Mouse (Mus musculus): Measurements from ENCODE around the gene Zfp429. TPM values are rescaled to one million over a fixed set of nuclear protein-coding genes. Genes with fewer than 3 reads are reported as not detected.
"Not testable (repeated sequence)": the region's sequence is repeated elsewhere in the genome, so short reads cannot be mapped to it uniquely, and the experiment has no call there.

Gene Zfp429
- total RNA-seq (2017) = 7.4 and 13.6 TPM in 2 replicates

- ATAC-seq (replicated peaks in 1 of 2; ENCODE audit: insufficient read depth in 1 of 2, low FRiP score in 2 of 2, low TSS enrichment in 1 of 2, low read depth in 1 of 2, poor library complexity in 2 of 2, severe bottlenecking in 2 of 2) = peak; percentile 99
These were observed at the start of gene Zfp429 for GRCm38 (mm10) chr13:67399183-67399903. Zfp429 (minus strand) TSS chr13:67399819.

- ATAC-seq (replicated peaks in 1 of 2; ENCODE audit: insufficient read depth in 1 of 2, low FRiP score in 2 of 2, low TSS enrichment in 1 of 2, low read depth in 1 of 2, poor library complexity in 2 of 2, severe bottlenecking in 2 of 2) = 0 out of 4 replicates have a peak, but pooled peaks of 1 of the 2 experiments have one; percentile 37
These were observed 37.5 kb upstream of the Zfp429 start for GRCm38 (mm10) chr13:67437095-67437494.

GRCm38 (mm10) chr13:67428116-67428515 lies 28.5 kb upstream of the Zfp429 start:
- no peak for ATAC-seq (replicated peaks in 1 of 2; ENCODE audit: insufficient read depth in 1 of 2, low FRiP score in 2 of 2, low TSS enrichment in 1 of 2, low read depth in 1 of 2, poor library complexity in 2 of 2, severe bottlenecking in 2 of 2)

DNA sequence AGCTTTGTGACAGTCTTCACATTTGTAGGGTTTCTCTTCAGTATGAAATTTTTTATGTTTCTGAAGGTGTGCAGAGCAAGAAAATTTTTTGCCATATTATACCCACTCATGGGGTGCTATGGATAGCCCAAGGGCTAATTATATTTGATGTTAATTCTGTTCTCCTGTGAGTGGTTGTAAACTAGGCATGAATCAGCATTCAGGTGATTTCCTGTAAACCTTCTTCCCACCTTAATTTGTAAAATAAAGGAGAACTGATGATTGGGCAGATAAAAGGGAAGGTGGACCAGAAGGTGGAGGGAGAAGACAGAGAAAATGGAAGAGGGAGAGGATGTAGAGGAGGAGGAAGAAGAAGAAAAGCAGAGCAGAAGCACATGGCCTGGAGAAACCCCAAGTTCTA lies 26.1 kb upstream of the Zfp429 start:
- not testable (repeated sequence) for ATAC-seq (replicated peaks in 1 of 2; ENCODE audit: insufficient read depth in 1 of 2, low FRiP score in 2 of 2, low TSS enrichment in 1 of 2, low read depth in 1 of 2, poor library complexity in 2 of 2, severe bottlenecking in 2 of 2)

DNA sequence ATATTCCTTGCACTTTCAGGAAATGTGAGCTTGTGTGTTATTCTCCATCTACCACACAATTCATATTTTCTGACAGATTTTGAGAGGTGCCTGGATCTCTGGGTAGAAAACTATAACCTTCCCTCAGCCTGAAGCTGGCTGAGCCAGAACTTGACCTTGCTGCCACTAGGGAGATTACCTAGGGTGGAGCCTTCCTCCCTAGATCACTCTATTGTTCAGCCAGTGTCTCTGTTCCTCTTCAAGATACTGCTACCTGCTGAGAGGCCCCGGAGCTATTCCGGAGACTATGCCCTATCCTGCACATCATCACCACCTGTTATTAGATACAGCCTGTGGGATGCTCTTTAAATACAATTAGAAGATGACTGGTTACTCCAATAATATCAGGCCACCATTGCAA lies 22.9 kb upstream of the Zfp429 start:
- ATAC-seq (replicated peaks in 1 of 2; ENCODE audit: insufficient read depth in 1 of 2, low FRiP score in 2 of 2, low TSS enrichment in 1 of 2, low read depth in 1 of 2, poor library complexity in 2 of 2, severe bottlenecking in 2 of 2) = not testable (repeated sequence)

DNA sequence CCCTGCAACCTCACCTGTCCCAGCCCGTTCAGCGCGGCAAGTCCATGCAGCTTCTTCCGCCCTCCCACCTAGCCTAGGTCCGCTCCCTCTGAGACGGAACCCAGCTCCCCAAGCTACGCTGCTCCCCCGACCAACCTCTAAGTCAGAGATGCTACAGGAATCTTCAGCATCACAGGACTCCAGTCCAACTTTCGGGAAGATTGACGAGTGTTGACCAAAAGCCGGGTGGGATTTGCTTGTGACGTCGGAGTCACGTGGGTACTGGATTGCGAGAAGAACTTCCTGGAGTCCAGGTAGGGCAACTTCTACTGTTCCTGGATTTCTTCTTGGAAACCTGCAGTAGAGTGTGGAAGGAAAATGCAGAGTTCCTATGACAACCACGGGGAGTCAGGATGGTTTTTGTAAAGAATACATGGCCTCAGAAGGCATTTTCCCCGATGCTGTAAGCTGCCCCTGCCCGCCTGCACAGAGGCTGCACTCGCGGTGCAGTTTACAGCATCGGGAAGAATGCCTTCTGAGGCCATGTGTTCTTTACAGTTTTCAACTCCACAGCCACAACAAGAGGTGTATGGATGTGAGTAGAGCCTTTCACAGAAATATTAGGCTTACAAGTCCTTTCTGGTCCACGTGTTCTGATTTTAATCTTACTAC lies 21.7 kb upstream of the Zfp429 start, which contains the start of gene Zfp459:
Gene Zfp459 (minus strand): TSS at position 212 of the 651 bp plus-strand sequence.
- peak; percentile 76 to 81 for ATAC-seq (replicated peaks in 1 of 2; ENCODE audit: insufficient read depth in 1 of 2, low FRiP score in 2 of 2, low TSS enrichment in 1 of 2, low read depth in 1 of 2, poor library complexity in 2 of 2, severe bottlenecking in 2 of 2)

DNA sequence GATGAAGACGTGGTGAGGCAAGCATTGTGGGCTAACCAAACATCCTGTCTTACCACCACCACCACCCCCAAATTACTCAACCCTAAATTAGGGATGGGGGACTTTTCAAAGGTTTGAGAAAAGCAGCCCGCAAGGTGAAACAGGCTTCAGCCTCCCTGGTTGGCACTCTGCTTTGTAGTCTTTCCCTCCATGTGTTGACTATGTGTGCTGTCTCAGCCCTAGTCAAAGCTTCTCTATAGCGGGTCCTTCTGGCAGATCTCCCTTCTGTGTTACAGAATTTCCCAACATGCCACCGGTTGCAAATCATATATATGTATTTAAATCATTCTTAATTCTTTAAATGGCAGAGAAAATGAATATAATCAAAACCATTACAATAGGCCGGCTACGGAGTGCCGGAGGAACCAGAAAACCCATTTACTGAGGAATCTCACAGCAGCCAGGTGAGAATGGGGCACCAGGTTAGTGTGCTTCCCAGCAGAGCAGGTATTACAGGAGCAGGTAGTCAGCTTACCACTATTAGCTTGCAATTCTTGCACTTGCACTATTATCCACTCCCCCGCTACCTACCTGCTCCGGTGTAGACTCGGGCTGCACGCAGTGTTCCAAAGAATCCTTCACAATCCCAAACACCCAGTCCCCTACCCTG lies 21.1 kb upstream of the Zfp429 start:
- peak; percentile 3 to 8; a peak in 1 of 4 replicates for ATAC-seq (replicated peaks in 1 of 2; ENCODE audit: insufficient read depth in 1 of 2, low FRiP score in 2 of 2, low TSS enrichment in 1 of 2, low read depth in 1 of 2, poor library complexity in 2 of 2, severe bottlenecking in 2 of 2)

GRCm38 (mm10) chr13:67416811-67417210 lies 17.2 kb upstream of the Zfp429 start:
- ATAC-seq (replicated peaks in 1 of 2; ENCODE audit: insufficient read depth in 1 of 2, low FRiP score in 2 of 2, low TSS enrichment in 1 of 2, low read depth in 1 of 2, poor library complexity in 2 of 2, severe bottlenecking in 2 of 2) = no peak

DNA sequence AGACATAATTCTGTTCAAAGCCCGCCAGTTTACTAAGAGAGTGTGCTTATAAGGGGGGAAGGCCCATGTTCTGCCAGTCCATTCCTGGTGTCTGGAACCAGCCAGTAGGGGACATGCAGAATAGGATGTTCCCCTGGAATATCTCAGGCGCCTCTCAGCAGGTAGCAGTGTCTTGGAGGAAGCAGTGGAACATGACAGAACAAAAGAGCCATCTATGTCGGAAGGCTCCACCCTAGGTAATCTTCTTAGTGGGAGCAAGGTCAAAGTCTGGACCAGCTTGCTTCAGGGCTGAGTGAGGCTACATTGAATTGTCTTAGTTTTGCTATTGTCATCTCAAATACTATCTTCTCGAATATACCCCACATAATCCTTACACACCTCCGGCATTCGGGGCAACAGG lies 16.1 kb upstream of the Zfp429 start:
- no peak for ATAC-seq (replicated peaks in 1 of 2; ENCODE audit: insufficient read depth in 1 of 2, low FRiP score in 2 of 2, low TSS enrichment in 1 of 2, low read depth in 1 of 2, poor library complexity in 2 of 2, severe bottlenecking in 2 of 2)

DNA sequence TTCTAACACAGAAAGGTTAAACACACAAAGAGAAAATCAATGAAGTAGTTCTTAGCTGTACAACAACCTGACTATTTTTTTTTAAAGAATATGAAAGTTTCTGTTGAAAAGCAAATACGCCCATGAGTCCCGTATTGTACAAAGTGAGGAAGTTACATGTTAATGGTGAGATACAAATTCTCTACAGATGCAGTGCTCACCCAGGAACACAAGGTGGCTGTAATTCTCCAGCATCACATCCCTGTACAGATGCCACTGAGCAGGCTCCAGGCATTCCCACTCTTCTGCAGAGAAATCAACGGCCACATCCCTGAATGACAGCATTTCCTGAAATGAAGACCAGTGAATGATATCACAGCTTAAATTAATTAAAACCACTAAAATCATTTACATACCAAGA lies 14.0 kb upstream of the Zfp429 start:
- 0 out of 4 replicates have a peak, but pooled peaks of 1 of the 2 experiments have one; percentile 42 for ATAC-seq (replicated peaks in 1 of 2; ENCODE audit: insufficient read depth in 1 of 2, low FRiP score in 2 of 2, low TSS enrichment in 1 of 2, low read depth in 1 of 2, poor library complexity in 2 of 2, severe bottlenecking in 2 of 2)

DNA sequence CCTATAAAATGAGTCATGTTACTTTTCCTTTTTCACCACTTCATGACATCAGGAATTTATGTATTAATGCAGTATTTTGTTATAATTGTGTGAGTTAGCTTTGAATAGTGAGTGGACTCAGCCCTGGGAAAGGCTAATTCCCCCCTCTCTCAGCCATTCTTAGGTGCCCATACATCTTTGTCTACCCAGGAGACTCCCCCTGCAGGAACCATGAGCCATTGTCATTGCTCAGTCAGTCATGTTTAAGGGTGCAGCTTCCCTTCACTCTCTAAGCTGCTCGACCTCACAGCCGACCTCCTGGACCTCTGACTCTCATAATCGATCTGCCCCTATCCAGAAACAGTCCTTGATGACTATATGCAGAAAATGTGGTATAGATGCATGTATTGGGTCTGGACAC lies 23.4 kb downstream of the Zfp429 start:
- ATAC-seq (replicated peaks in 1 of 2; ENCODE audit: insufficient read depth in 1 of 2, low FRiP score in 2 of 2, low TSS enrichment in 1 of 2, low read depth in 1 of 2, poor library complexity in 2 of 2, severe bottlenecking in 2 of 2) = peak; percentile 27 to 46; a peak in 2 of 4 replicates

- peak; percentile 98 for ATAC-seq (replicated peaks in 1 of 2; ENCODE audit: insufficient read depth in 1 of 2, low FRiP score in 2 of 2, low TSS enrichment in 1 of 2, low read depth in 1 of 2, poor library complexity in 2 of 2, severe bottlenecking in 2 of 2)
These were observed 24.3 kb downstream of the Zfp429 start, which contains the start of the genes Gm28041 and Zfp456 for GRCm38 (mm10) chr13:67375050-67375911. Gm28041 (minus strand) TSS chr13:67375733. Zfp456 (minus strand) TSS chr13:67375810.

DNA sequence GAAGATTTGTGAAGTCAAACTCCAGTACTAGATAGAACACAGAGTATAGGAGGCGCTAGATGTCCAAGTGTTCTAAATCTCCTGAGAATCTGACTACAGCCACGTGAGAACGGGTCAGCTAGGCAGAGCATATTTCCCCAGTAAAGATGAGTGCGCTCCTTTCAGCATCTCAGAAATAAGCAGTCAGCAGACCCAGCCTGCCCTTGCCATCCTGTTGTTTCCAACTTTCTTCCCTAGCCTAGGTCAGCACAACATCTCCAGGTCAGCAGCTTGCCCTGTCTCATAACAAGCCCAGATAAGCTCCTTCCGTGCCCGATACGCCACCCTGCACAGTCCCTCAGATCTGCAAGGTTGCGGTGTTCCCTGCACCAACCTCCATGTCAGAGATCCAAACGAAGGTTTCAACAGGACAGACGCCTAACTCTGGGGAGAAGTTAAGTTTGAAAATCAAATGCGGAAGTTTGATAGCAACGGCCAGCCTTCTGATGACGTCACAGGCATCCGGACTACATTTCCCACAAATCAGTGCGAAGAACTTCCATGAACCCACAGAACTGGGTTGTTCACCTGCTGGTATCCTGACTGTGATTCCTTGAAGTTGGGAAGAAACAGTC lies 39.4 kb downstream of the Zfp429 start, which contains the start of the genes Gm28044 and Zfp953:
Gene Gm28044 (minus strand): TSS at position 406 of the 614 bp plus-strand sequence.
Gene Zfp953 (minus strand): TSS at position 475 of the 614 bp plus-strand sequence.
- peak; percentile 93 to 98 for ATAC-seq (replicated peaks in 1 of 2; ENCODE audit: insufficient read depth in 1 of 2, low FRiP score in 2 of 2, low TSS enrichment in 1 of 2, low read depth in 1 of 2, poor library complexity in 2 of 2, severe bottlenecking in 2 of 2)

GRCm38 (mm10) chr13:67351854-67352253 lies 47.8 kb downstream of the Zfp429 start:
- no peak for ATAC-seq (replicated peaks in 1 of 2; ENCODE audit: insufficient read depth in 1 of 2, low FRiP score in 2 of 2, low TSS enrichment in 1 of 2, low read depth in 1 of 2, poor library complexity in 2 of 2, severe bottlenecking in 2 of 2)

DNA sequence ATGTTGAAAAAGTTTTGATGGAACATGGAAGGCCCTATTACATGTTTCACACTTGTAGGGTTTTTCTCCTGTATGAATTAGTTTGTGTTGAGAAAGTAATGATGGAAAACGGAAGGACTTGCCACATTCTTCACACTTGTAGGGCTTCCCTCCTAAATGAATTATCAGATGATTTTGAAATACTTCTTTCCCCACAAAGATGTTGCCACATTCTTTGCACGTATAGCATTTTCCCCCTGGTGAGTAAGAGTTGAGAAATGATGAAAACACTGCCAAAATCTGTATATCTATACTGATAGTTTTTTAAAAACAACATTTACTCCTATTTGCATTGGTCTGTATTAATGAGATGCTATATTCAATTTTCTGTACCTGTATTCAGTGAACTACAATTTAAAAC lies 56.2 kb downstream of the Zfp429 start:
- ATAC-seq (replicated peaks in 1 of 2; ENCODE audit: insufficient read depth in 1 of 2, low FRiP score in 2 of 2, low TSS enrichment in 1 of 2, low read depth in 1 of 2, poor library complexity in 2 of 2, severe bottlenecking in 2 of 2) = no peak; a peak in 1 of 4 replicates
